ENCODE assay signal across 8 mouse cellular contexts in the genomic region with DNA sequence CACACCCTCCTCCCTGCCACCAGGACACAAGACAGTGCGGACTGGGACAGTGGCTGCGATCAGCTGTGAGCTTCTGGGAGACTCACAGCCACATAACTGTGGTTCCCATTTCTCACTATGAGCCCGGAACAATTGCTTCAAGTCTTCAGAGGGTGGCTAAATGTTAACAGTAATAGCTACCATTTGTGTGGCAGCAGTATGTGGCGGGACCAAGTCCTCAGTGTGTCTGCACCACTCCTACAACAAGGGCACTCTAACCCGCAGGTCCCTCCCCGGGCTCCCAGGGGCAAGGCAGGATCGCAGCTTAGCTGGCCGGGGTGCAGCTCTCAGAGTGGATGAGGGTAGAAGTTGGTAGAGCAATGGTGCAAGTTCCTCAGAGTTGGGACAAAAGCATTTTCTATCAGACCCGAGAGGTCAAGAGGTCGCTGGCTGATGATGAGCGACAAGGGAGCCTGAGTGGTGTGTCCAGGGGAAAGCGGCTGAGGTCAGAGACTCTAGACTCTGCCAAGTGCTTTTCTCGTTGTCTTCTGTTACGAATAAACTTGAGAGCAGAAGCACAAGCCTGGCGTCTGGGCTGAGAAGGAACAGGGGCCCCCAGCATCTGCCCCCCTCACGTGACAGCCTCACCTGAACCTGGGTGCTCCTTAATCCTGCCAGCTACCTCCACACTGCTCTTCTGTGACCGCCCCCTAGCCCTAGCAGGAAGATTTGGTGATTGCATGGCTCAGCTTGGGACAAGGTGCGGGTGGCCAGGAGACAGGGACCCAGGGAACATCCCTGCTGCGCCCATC.
A peak's percentile ranks its signal among the peaks of the same experiment; 100 is the strongest.
DNase-seq lines count a peak whose midpoint lies in the region; ATAC-seq and TF ChIP-seq lines count a peak whose summit lies in the region.

No protein-coding gene starts in this region.

- H3K27me3 ChIP-seq in forebrain, embryonic 12.5 days = no peaks in the 10 kb centered on the region
- H3K27me3 ChIP-seq in intestine, embryonic 16.5 days (replicated peaks; ENCODE audit: control insufficient read depth, insufficient read depth, low read length) = no peaks in the 10 kb centered on the region
- no peaks in the 10 kb centered on the region for H3K27me3 ChIP-seq in liver, postnatal 0 days (ENCODE audit: insufficient read depth, low read length)

- intact Hi-C loops in left cerebral cortex, postnatal 14 days (cut with DNase I) = no loop called here

- peaks cover 7% of the 10 kb centered on the region; the same call in 1 of the 2 replicates for H3K36me3 ChIP-seq in forebrain, embryonic 12.5 days (replicated peaks)
- H3K36me3 ChIP-seq in intestine, embryonic 16.5 days (ENCODE audit: control insufficient read depth, insufficient read depth, low read length) = peaks cover 2% of the 10 kb centered on the region; the same call in 1 of the 2 replicates
- H3K36me3 ChIP-seq in liver, postnatal 0 days (replicated peaks; ENCODE audit: insufficient read depth, low read length) = no peaks in the 10 kb centered on the region

- H3K9ac ChIP-seq in forebrain, embryonic 12.5 days = peak overlapping the region; percentile 67
- peak overlapping the region; percentile 81 for H3K9ac ChIP-seq in intestine, embryonic 16.5 days (ENCODE audit: low read depth, low read length)
- H3K9ac ChIP-seq in liver, postnatal 0 days (replicated peaks) = peak overlapping the region; percentile 70

- peak overlapping the region; percentile 98 for H3K27ac ChIP-seq in forebrain, embryonic 12.5 days
- peak overlapping the region; percentile 96 for H3K27ac ChIP-seq in intestine, embryonic 16.5 days (ENCODE audit: low read length)
- H3K27ac ChIP-seq in liver, postnatal 0 days (ENCODE audit: low read depth) = peak overlapping the region; percentile 93

- peak; percentile 70 for ATAC-seq in forebrain, embryonic 12.5 days (ENCODE audit: low FRiP score)
- ATAC-seq in intestine, embryonic 16.5 days = peak; percentile 45
- peak; percentile 29 for ATAC-seq in liver, postnatal 0 days

- peak overlapping the region; percentile 44 for H3K4me3 ChIP-seq in forebrain, embryonic 12.5 days (replicated peaks)
- peak overlapping the region; percentile 56 for H3K4me3 ChIP-seq in intestine, embryonic 16.5 days (ENCODE audit: low read length)
- peak overlapping the region; percentile 53 for H3K4me3 ChIP-seq in liver, postnatal 0 days (ENCODE audit: low read depth, low read length)

- H3K9me3 ChIP-seq in forebrain, embryonic 12.5 days = no peaks in the 10 kb centered on the region
- H3K9me3 ChIP-seq in intestine, embryonic 16.5 days (ENCODE audit: control insufficient read depth, low read length) = no peaks in the 10 kb centered on the region
- no peaks in the 10 kb centered on the region for H3K9me3 ChIP-seq in liver, postnatal 0 days (ENCODE audit: low read length)

- no peak for TF ChIP-seq EP300 in liver, postnatal 0 days (IDR thresholded peaks at IDR 0.05; ENCODE audit: low read depth)

- peak; percentile 62 for DNase-seq in gastrocnemius, adult 18-20 months (ENCODE audit: low spot score)
- no peak for DNase-seq in gastrocnemius, adult 8-10 months (ENCODE audit: low spot score in 2 of 2)
- DNase-seq in Muller cell, postnatal 12 days (ENCODE audit: inconsistent ontology term) = peak; percentile 68
- DNase-seq in liver, postnatal 0 days = peak; percentile 44
- peak; percentile 70 for DNase-seq in skeletal muscle tissue, adult 2 months (ENCODE audit: low read depth, low spot score)
- DNase-seq in left cerebral cortex, postnatal 14 days (ENCODE audit: low spot score in 2 of 2) = no peak

- no peak for TF ChIP-seq CTCF in liver, postnatal 0 days (IDR thresholded peaks at IDR 0.05; ENCODE audit: low read depth)

- peaks cover 92% of the 10 kb centered on the region for H3K4me1 ChIP-seq in forebrain, embryonic 12.5 days
- H3K4me1 ChIP-seq in intestine, embryonic 16.5 days (ENCODE audit: control insufficient read depth, insufficient read depth, low read length) = peaks cover 72% of the 10 kb centered on the region
- H3K4me1 ChIP-seq in liver, postnatal 0 days (ENCODE audit: insufficient read depth) = peaks cover 67% of the 10 kb centered on the region

- 9% methylated on average over 19 of the region's 19 CpGs for WGBS in forebrain, embryonic 12.5 days
- WGBS in intestine, embryonic 16.5 days = 11% methylated on average over 19 of the region's 19 CpGs
- WGBS in liver, postnatal 0 days (ENCODE audit: insufficient replicate concordance) = 7% methylated on average over 19 of the region's 19 CpGs

- H3K4me2 ChIP-seq in forebrain, embryonic 12.5 days = peak overlapping the region; percentile 84
- peak overlapping the region; percentile 90 for H3K4me2 ChIP-seq in intestine, embryonic 16.5 days (ENCODE audit: low read depth, low read length)
- H3K4me2 ChIP-seq in liver, postnatal 0 days (ENCODE audit: low read depth, low read length) = peak overlapping the region; percentile 86

Comparison
In these comparisons a context has a peak if more than half of its experiments do, and no peak if none do; other contexts are left out.
1. DNase-seq: peak in gastrocnemius, adult 18-20 months (single experiment), Muller cell, postnatal 12 days (single experiment), liver, postnatal 0 days (single experiment) and skeletal muscle tissue, adult 2 months (single experiment); none in gastrocnemius, adult 8-10 months (0 of 2) and left cerebral cortex, postnatal 14 days (0 of 2).
2. Peak in every context shown above with its lines, with median percentiles within 50 percentile points of each other: ATAC-seq, H3K27ac ChIP-seq, H3K4me2 ChIP-seq, H3K4me3 ChIP-seq and H3K9ac ChIP-seq.